Mouse (Mus musculus) intestine, embryonic 14.5 days (tissue): ENCODE measurements around the gene Abca12. TPM values are rescaled to one million over a fixed set of nuclear protein-coding genes. Genes with fewer than 3 reads are reported as not detected.

Experiments
- ATAC-seq: fragments of 200-750 bp; cut with Nextera tagmentation; replicated peaks from 2 replicates; pipeline ENCODE4 v1.8.0; 2017; ENCODE audit warnings: low read depth, moderate number of reproducible peaks, moderate TSS enrichment, moderate library complexity; ENCODE audit not compliant: low FRiP score, low TSS enrichment
- DNase-seq: peaks from one replicate; pipeline ENCODE4 v3.0.0-alpha.2; 2018; ENCODE audit warnings: low spot score
- H3K27ac ChIP-seq: fragments of 300-500 bp; sonication (generic); 2 replicates; pipeline ENCODE4 v1.5.1; 2014; ENCODE audit warnings: low read depth, mild to moderate bottlenecking, control low read depth
- H3K27me3 ChIP-seq: fragments of 300-500 bp; sonication (generic); replicated peaks from 2 replicates; pipeline ENCODE4 v1.6.1; 2014; ENCODE audit warnings: low read length, control low read depth; ENCODE audit not compliant: control insufficient read depth, insufficient read depth
- H3K36me3 ChIP-seq: fragments of 300-500 bp; sonication (generic); 2 replicates; pipeline ENCODE4 v1.6.1; 2014; ENCODE audit warnings: low read length, control low read depth; ENCODE audit not compliant: control insufficient read depth, insufficient read depth
- H3K4me1 ChIP-seq: fragments of 300-500 bp; sonication (generic); replicated peaks from 2 replicates; pipeline ENCODE4 v1.6.1; 2014; ENCODE audit warnings: low read length, control low read depth, mixed read lengths; ENCODE audit not compliant: control insufficient read depth, insufficient read depth
- H3K4me2 ChIP-seq: fragments of 300-500 bp; sonication (generic); 2 replicates; pipeline ENCODE4 v1.6.1; 2014; ENCODE audit warnings: low read length
- H3K4me3 ChIP-seq: fragments of 300-500 bp; sonication (generic); 2 replicates; pipeline ENCODE4 v1.5.1; 2014; ENCODE audit warnings: low read depth, low read length, control low read depth, mixed read lengths
- H3K9ac ChIP-seq: fragments of 300-500 bp; sonication (generic); 2 replicates; pipeline ENCODE4 v1.6.1; 2014; ENCODE audit warnings: mild to moderate bottlenecking, low read length
- H3K9me3 ChIP-seq: fragments of 300-500 bp; sonication (generic); 2 replicates; pipeline ENCODE4 v1.6.1; 2016; ENCODE audit warnings: low read length, control low read depth; ENCODE audit not compliant: control insufficient read depth
- WGBS: fragments of 180-500 bp; shearing (Covaris S2); extraction: QIAGEN DNeasy Blood & Tissue Kit; methylation state at CpG from one replicate; pipeline ENCODE4 v1.1.7; 2014; 5-methylcytosine and 5-hydroxymethylcytosine counted together
- polyA plus RNA-seq: library from polyadenylated mRNA; unstranded; fragments of >200 nt; fragmentation: Nextera tagmentation; extraction: Ambion mirVana; gene quantifications from 2 replicates; pipeline ENCODE4 v1.2.1, GENCODE M21; 2014

Gene Abca12
- polyA plus RNA-seq, 1 experiment from 2014 or later, result 0.01 TPM

- Histone ChIP-seq H3K4me2 (no peak overlapping the region), H3K4me1 (no peaks in the 10 kb centered on the region), H3K36me3 (no peaks in the 10 kb centered on the region), H3K4me3 (no peak overlapping the region), H3K9ac (no peak overlapping the region), H3K9me3 (no peaks in the 10 kb centered on the region), H3K27me3 (no peaks in the 10 kb centered on the region), H3K27ac (no peak overlapping the region)
- no peak for ATAC-seq
- WGBS, result 36% methylated on average over 4 of the region's 4 CpGs
- DNase-seq, result no peak
These were observed 211.1 kb downstream of the Abca12 start for GRCm38 (mm10) chr1:71203581-71203980.

- DNase-seq (no peak), ATAC-seq (no peak)
- 88% methylated on average over 6 of the region's 6 CpGs for WGBS
- Histone ChIP-seq H3K4me2 (no peak overlapping the region), H3K9me3 (no peaks in the 10 kb centered on the region), H3K27ac (no peak overlapping the region), H3K27me3 (no peaks in the 10 kb centered on the region), H3K4me3 (no peak overlapping the region), H3K36me3 (no peaks in the 10 kb centered on the region), H3K4me1 (no peaks in the 10 kb centered on the region), H3K9ac (no peak overlapping the region)
These were observed 218.5 kb downstream of the Abca12 start for GRCm38 (mm10) chr1:71196191-71196590.

GRCm38 (mm10) chr1:71195333-71195732 is 219.4 kb downstream of the Abca12 start:
- H3K36me3 ChIP-seq, result no peaks in the 10 kb centered on the region
- H3K4me1 ChIP-seq, result no peaks in the 10 kb centered on the region
- no peaks in the 10 kb centered on the region for H3K27me3 ChIP-seq
- H3K4me3 ChIP-seq, result no peak overlapping the region
- no peak for DNase-seq
- ATAC-seq, result no peak
- no peak overlapping the region for H3K27ac ChIP-seq
- H3K9me3 ChIP-seq, result no peaks in the 10 kb centered on the region
- H3K4me2 ChIP-seq, result no peak overlapping the region
- WGBS, result 77% methylated on average over 4 of the region's 4 CpGs
- H3K9ac ChIP-seq, result no peak overlapping the region

DNA sequence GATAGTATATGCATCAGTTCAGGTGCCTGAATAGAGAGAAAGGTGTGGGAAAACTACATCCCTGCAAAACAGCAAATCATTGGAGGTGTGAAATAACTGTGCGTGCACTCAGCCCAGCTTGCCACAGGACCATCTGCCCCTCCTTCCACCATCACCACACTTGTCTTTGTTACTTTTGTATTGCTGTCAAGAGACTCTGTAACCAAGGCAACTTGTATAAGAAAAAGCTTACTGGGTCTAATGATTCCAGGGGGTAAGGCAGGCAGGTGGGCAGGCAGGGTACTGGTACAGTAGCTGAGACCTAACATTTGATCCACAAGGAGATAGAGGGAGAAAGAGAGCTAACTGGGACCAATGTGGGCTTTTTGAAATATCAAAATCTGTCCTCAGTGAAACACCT is 220.8 kb downstream of the Abca12 start:
- Histone ChIP-seq H3K4me1 (no peaks in the 10 kb centered on the region), H3K27me3 (no peaks in the 10 kb centered on the region), H3K9me3 (no peaks in the 10 kb centered on the region), H3K9ac (no peak overlapping the region), H3K36me3 (no peaks in the 10 kb centered on the region), H3K4me2 (no peak overlapping the region), H3K27ac (no peak overlapping the region), H3K4me3 (no peak overlapping the region)
- DNase-seq (no peak), ATAC-seq (no peak)
- 100% methylated on average over 1 of the region's 1 CpGs for WGBS

Other genes starting within 250 kb of the Abca12 start
- gene Atic, start 142.2 kb upstream of the Abca12 start, polyA plus RNA-seq, result 81.7 and 85.6 TPM in 2 replicates
- 115 and 136 TPM in 2 replicates for gene Fn1, start 238.3 kb upstream of the Abca12 start, polyA plus RNA-seq